Mouse (Mus musculus) spleen, adult 2 months (tissue): ENCODE measurements around the gene Rab28.

Experiments
- CTCF ChIP-seq: fragments of 200-500 bp; IDR thresholded peaks from 2 replicates; pipeline ENCODE4 v1.5.1; 2011; ENCODE audit warnings: mild to moderate bottlenecking, inconsistent platforms; ENCODE audit not compliant: insufficient read depth, insufficient read length, insufficient replicate concordance; ENCODE audit errors: extremely low read depth
- POLR2A ChIP-seq: fragments of 200-500 bp; IDR thresholded peaks from 2 replicates; pipeline ENCODE4 v1.6.1; 2011; ENCODE audit warnings: low read depth, low read length, inconsistent platforms

- TF ChIP-seq POLR2A = no peak
- TF ChIP-seq CTCF = no peak
Measured at GRCm38 (mm10) chr5:41627224-41628144, 80.5 kb downstream of the Rab28 start.
